Mouse (Mus musculus) embryonic facial prominence, embryonic 14.5 days (tissue): ENCODE measurements around the gene Gm20696. TPM values are rescaled to one million over a fixed set of nuclear protein-coding genes. Genes with fewer than 3 reads are reported as not detected.
A peak's percentile ranks its signal among the peaks of the same experiment; 100 is the strongest.

Experiments used
- ATAC-seq: fragments of 200-750 bp; cut with Nextera tagmentation; 2 replicates; pipeline ENCODE4 v1.8.0; 2017; ENCODE audit warnings: low read depth, moderate number of reproducible peaks, moderate TSS enrichment
- DNase-seq: peaks from one replicate; pipeline ENCODE4 v3.0.0-alpha.2; 2015; ENCODE audit warnings: low spot score
- H3K27ac ChIP-seq: fragments of 300-500 bp; sonication (generic); replicated peaks from 2 replicates; pipeline ENCODE4 v1.5.1; 2014; ENCODE audit warnings: low read depth, mild to moderate bottlenecking, low read length, moderate library complexity
- H3K27me3 ChIP-seq: fragments of 300-500 bp; sonication (generic); replicated peaks from 2 replicates; pipeline ENCODE4 v1.6.1; 2014; ENCODE audit warnings: low read length; ENCODE audit not compliant: control insufficient read depth, insufficient read depth
- H3K36me3 ChIP-seq: fragments of 300-500 bp; sonication (generic); 2 replicates; pipeline ENCODE4 v1.6.1; 2014; ENCODE audit warnings: low read length, mixed read lengths; ENCODE audit not compliant: control insufficient read depth, insufficient read depth
- H3K4me1 ChIP-seq: fragments of 300-500 bp; sonication (generic); 2 replicates; pipeline ENCODE4 v1.6.1; 2014; ENCODE audit warnings: antibody characterized with exemption, low read length; ENCODE audit not compliant: control insufficient read depth, insufficient read depth
- H3K4me2 ChIP-seq: fragments of 300-500 bp; sonication (generic); 2 replicates; pipeline ENCODE4 v1.6.1; 2014; ENCODE audit warnings: low read depth, mild to moderate bottlenecking, low read length, moderate library complexity, mixed read lengths
- H3K4me3 ChIP-seq: fragments of 300-500 bp; sonication (generic); 2 replicates; pipeline ENCODE4 v1.5.1; 2014; ENCODE audit warnings: low read depth, mild to moderate bottlenecking, low read length
- H3K9ac ChIP-seq: fragments of 300-500 bp; sonication (generic); 2 replicates; pipeline ENCODE4 v1.6.1; 2014; ENCODE audit warnings: low read depth, mild to moderate bottlenecking, low read length, moderate library complexity, mixed read lengths
- H3K9me3 ChIP-seq: fragments of 300-500 bp; sonication (generic); 2 replicates; pipeline ENCODE4 v1.6.1; 2016; ENCODE audit warnings: low read length; ENCODE audit not compliant: control insufficient read depth
- WGBS: fragments of 180-500 bp; shearing (Covaris S2); extraction: QIAGEN DNeasy Blood & Tissue Kit; methylation state at CpG from one replicate; pipeline ENCODE4 v1.1.7; 2014; 5-methylcytosine and 5-hydroxymethylcytosine counted together
- polyA plus RNA-seq: library from polyadenylated mRNA; unstranded; fragments of >200 nt; fragmentation: Nextera tagmentation; extraction: Ambion mirVana; gene quantifications from 2 replicates; pipeline ENCODE4 v1.2.1, GENCODE M21; 2014

Gene Gm20696
- polyA plus RNA-seq, 1 experiment from 2014 or later, result 3.0 TPM

DNA sequence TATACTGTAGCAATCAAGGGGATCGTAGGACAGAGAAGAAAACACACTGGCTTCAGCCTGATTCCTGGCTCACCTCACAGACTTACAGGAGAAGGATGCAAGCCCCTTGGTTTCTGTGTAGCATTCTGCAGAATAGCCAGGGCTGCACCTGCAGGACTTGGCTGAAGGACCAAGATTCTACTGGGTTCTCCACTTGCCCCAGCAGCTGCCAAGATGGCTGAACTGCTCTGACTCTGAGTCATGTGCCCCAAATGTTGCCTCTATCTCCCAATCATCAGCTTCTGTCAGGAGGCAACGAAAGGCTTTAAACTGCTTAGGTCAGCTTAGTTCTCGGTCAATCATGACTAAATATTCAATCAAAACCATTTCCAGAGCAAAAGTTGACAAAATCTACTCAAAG lies 42.1 kb downstream of the Gm20696 start:
- DNase-seq (no peak), ATAC-seq (no peak)
- Histone ChIP-seq H3K9me3 (no peaks in the 10 kb centered on the region), H3K36me3 (peaks cover 12% of the 10 kb centered on the region; the same call in 1 of the 2 replicates), H3K9ac (no peak overlapping the region), H3K4me3 (no peak overlapping the region), H3K27ac (no peak overlapping the region), H3K4me1 (peaks cover 26% of the 10 kb centered on the region), H3K27me3 (no peaks in the 10 kb centered on the region), H3K4me2 (no peak overlapping the region)
- WGBS, result 71% methylated on average over 3 of the region's 3 CpGs

DNA sequence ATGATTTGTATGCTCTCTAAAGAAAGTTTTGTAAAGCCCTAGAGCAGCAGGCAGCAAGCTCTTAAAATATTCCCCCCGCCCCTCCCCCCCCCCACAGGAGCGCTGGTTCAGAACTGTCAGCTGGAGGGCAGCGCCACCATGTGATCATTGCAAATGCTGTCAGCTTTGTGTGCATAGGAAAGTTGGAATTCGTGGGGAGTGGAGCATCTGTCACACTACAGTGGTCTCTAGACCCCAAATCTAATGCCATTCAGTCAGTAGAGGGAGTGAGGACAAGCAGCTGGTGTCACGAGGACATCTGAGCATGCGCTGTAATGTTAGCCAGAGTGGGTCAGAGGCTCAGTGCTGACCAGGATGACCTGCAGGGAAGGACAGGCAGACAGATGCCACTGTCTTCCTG lies 43.0 kb downstream of the Gm20696 start:
- Histone ChIP-seq H3K4me2 (no peak overlapping the region), H3K4me1 (peaks cover 29% of the 10 kb centered on the region), H3K36me3 (peaks cover 7% of the 10 kb centered on the region; the same call in 1 of the 2 replicates), H3K9ac (no peak overlapping the region), H3K27ac (no peak overlapping the region), H3K9me3 (no peaks in the 10 kb centered on the region), H3K4me3 (no peak overlapping the region), H3K27me3 (no peaks in the 10 kb centered on the region)
- 15% methylated on average over 6 of the region's 6 CpGs for WGBS
- DNase-seq, result peak; percentile 69
- no peak for ATAC-seq

DNA sequence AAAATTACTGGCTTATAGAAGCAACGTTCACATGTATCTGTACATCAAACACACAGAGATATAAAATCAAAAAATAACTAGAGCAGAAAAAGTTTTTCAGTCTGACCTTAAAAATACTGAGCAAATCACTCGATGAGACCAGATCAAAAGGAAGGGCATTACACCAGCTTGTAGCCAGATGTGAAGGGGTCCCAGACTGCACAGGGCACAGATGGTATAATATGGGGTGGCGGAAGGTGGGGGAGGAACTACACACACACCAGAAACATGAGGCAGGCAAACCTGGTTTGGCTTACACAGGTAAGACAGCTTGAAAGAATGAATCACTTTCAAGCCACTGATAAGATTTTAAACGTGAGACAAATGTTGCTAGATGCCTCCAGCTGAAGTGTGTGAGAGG lies 45.4 kb downstream of the Gm20696 start:
- Histone ChIP-seq H3K4me1 (peaks cover 23% of the 10 kb centered on the region), H3K4me2 (no peak overlapping the region), H3K4me3 (no peak overlapping the region), H3K9me3 (no peaks in the 10 kb centered on the region), H3K9ac (no peak overlapping the region), H3K27ac (no peak overlapping the region), H3K36me3 (no peaks in the 10 kb centered on the region), H3K27me3 (no peaks in the 10 kb centered on the region)
- no peak for ATAC-seq
- no peak for DNase-seq
- 41% methylated on average over 4 of the region's 4 CpGs for WGBS

DNA sequence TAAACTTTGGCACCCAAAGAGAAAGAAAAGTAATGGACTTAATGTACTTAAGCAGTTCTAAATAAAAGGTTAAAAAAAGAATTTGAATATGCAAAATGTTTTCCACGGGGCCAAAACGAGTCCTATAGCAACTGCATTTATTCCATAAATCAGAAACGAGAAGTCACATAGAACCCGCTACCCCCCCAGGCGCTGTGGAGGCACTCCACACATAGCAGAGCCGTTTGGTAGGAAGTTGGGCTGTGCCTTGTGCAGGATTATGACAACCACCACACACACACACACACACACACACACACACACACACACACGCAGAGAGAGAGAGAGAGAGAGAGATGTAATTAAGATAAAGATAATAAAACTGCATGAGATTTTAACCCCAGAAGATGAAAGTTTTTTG lies 46.1 kb downstream of the Gm20696 start:
- ATAC-seq (no peak), DNase-seq (no peak)
- Histone ChIP-seq H3K27me3 (no peaks in the 10 kb centered on the region), H3K9me3 (no peaks in the 10 kb centered on the region), H3K4me1 (peaks cover 20% of the 10 kb centered on the region), H3K9ac (no peak overlapping the region), H3K36me3 (no peaks in the 10 kb centered on the region), H3K4me2 (no peak overlapping the region), H3K4me3 (no peak overlapping the region), H3K27ac (no peak overlapping the region)
- WGBS, result 52% methylated on average over 7 of the region's 7 CpGs

DNA sequence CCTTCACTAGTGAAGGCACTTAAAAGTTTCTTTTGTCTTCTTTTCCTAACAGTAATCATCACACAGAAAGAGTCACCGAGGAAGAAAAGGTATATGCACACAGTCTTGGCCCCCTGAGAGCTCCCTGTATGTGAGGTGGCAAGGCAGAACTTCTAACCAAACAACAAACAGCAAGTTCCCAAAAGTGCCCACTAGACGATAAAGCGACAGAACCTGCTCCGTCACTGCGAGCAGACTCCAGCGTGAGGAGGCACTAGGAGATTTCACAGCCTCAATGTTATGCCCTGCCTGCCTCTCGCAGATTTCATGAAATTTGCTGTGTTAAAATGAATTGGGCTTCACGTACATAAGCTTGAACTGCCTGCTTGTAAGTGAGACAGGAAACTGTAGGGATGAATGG lies 46.6 kb downstream of the Gm20696 start:
- Histone ChIP-seq H3K4me3 (no peak overlapping the region), H3K9ac (no peak overlapping the region), H3K4me1 (peaks cover 23% of the 10 kb centered on the region), H3K27ac (peak overlapping the region; percentile 48; the same call in 1 of the 2 replicates), H3K9me3 (no peaks in the 10 kb centered on the region), H3K27me3 (no peaks in the 10 kb centered on the region), H3K4me2 (no peak overlapping the region), H3K36me3 (no peaks in the 10 kb centered on the region)
- ATAC-seq, result no peak
- WGBS, result 50% methylated on average over 8 of the region's 8 CpGs
- DNase-seq, result no peak

DNA sequence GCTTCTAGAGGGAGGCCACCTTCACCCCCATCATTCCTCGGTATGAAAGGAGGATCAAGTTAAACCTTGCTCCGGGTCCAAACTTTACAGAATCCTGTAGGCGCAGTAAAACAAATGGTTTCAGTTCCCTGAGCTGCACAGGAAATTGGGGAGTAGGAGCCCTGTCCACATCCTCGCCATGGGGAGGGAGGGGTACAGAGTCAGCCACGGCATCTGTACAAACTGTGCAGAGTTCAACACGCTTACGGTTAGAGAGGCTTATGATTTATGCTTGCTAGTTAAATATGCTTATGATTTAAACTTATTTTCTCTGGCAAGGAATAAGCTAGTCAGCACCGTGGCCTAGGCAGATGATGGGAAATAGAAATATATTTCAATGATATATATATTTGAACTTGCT lies 47.1 kb downstream of the Gm20696 start:
- 24% methylated on average over 8 of the region's 8 CpGs for WGBS
- peaks cover 28% of the 10 kb centered on the region for H3K4me1 ChIP-seq
- peak; percentile 66 for DNase-seq

DNA sequence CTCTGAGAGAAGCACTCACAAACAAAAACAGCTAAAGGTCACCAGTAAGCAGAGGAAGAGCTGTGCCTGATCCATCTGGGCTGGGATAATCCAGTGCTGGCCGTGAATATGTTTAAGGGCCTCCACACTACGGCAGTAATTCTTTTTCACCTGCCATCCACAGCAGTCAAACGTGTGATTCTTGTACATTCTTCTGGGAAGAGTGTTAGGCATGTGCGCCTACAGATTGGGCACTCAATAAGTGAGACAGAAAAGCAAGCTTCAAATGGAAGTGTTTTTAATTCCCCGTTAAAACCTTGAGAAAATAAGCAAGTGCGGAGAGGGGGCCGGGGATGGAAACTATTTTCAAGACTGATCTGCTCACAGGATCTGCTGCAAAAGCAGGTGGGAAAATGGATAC lies 48.7 kb downstream of the Gm20696 start:
- Histone ChIP-seq H3K4me3 (no peak overlapping the region), H3K9ac (no peak overlapping the region), H3K27me3 (no peaks in the 10 kb centered on the region), H3K36me3 (no peaks in the 10 kb centered on the region), H3K27ac (no peak overlapping the region), H3K4me2 (no peak overlapping the region), H3K4me1 (peaks cover 35% of the 10 kb centered on the region), H3K9me3 (no peaks in the 10 kb centered on the region)
- 55% methylated on average over 7 of the region's 7 CpGs for WGBS
- ATAC-seq (no peak), DNase-seq (no peak)

More for the DNA sequence above, 47.1 kb downstream of the Gm20696 start:
- H3K4me3 ChIP-seq, result no peak overlapping the region
- H3K36me3 ChIP-seq, result no peaks in the 10 kb centered on the region
- ATAC-seq, result no peak
- no peak overlapping the region for H3K9ac ChIP-seq
- H3K9me3 ChIP-seq, result no peaks in the 10 kb centered on the region
- peak overlapping the region; percentile 48; the same call in 1 of the 2 replicates for H3K27ac ChIP-seq
- no peaks in the 10 kb centered on the region for H3K27me3 ChIP-seq
- H3K4me2 ChIP-seq, result no peak overlapping the region

DNA sequence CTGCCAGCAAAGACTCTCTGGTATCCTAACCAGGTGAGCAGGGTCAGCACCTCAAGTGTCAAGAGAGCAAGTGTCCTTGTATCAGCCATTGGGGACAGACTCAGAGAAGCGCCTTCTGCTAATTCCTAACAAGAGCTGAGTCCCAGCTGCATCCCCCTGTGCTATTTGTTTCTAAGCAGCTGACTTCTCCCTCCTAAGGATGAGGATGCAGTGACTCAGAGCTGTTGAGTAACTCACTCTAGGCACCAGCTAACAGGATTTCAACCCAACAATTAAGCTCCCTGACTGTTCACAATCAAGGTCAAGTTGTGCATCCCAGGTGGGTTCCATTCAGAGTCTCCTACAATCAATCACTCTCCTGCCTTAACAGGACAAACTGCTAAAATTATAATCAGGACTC lies 49.2 kb downstream of the Gm20696 start:
- Histone ChIP-seq H3K4me3 (no peak overlapping the region), H3K27ac (no peak overlapping the region), H3K9ac (no peak overlapping the region), H3K4me2 (no peak overlapping the region), H3K27me3 (no peaks in the 10 kb centered on the region), H3K9me3 (no peaks in the 10 kb centered on the region), H3K36me3 (no peaks in the 10 kb centered on the region), H3K4me1 (peaks cover 35% of the 10 kb centered on the region)
- 80% methylated on average over 1 of the region's 1 CpGs for WGBS
- ATAC-seq (no peak), DNase-seq (no peak)

DNA sequence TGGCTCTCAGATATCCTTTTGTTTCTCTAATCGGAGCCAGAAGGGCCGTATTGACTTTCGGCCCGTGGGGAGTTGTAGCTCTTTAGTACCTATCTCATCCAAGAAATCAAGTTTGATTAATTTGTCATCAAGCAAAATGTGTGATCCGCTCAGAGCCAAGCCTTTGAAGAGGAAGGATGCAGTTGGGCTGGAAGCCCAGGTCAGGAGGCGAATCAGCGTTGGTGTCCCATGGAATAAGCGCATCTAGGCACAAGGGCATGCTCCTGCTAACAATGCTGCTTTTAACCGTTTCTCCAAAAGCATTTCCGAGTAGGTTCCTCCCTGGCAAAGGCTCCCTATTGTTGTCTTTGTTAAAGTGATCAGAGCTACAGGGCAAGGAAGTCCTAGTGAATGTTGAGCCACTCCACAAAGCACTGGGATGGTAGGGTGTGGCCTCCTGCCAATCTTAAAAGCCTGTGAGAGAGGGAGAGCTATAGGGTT lies 51.3 kb downstream of the Gm20696 start:
- WGBS, result 22% methylated on average over 10 of the region's 10 CpGs
- H3K27ac ChIP-seq, result no peak overlapping the region
- H3K4me2 ChIP-seq, result no peak overlapping the region
- DNase-seq, result peak; percentile 38
- H3K9ac ChIP-seq, result peak overlapping the region; percentile 42; the same call in 1 of the 2 replicates
- H3K27me3 ChIP-seq, result no peaks in the 10 kb centered on the region
- no peaks in the 10 kb centered on the region for H3K36me3 ChIP-seq
- ATAC-seq, result no peak
- no peak overlapping the region for H3K4me3 ChIP-seq
- H3K4me1 ChIP-seq, result peaks cover 37% of the 10 kb centered on the region
- H3K9me3 ChIP-seq, result no peaks in the 10 kb centered on the region
